ENCODE assay signal across 8 mouse cellular contexts in the genomic region with DNA sequence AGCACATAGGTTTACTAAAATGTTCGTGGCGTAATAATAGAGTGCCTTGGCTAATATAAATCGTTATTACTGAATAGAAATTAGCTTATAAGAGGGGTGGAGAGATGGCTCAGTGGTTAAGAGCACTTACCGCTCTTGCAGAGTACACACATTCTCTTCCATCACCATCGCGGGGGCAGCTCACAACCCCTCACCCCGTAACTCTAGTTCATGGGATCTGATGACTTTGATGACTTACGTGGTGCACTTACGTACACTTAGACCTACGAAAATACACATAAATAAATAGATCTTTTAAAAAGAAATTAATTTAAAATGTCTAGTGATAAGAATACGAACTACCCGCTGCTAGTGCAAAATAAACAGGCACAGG. TPM values are rescaled to one million over a fixed set of nuclear protein-coding genes. Genes with fewer than 3 reads are reported as not detected.
DNase-seq lines count a peak whose midpoint lies in the region; ATAC-seq and TF ChIP-seq lines count a peak whose summit lies in the region.

No protein-coding gene starts in this region.

- H3K4me1 ChIP-seq in E14TG2a.4 (replicated peaks; ENCODE audit: low read depth, low read length): peaks cover 22% of the 10 kb centered on the region
- no peaks in the 10 kb centered on the region; the same call in 1 of the 2 replicates for H3K4me1 ChIP-seq in hindbrain, postnatal 0 days (ENCODE audit: insufficient read depth, low read length)
- no peaks in the 10 kb centered on the region for H3K4me1 ChIP-seq in midbrain, embryonic 11.5 days (ENCODE audit: control insufficient read depth, insufficient read depth, low read length)

- TF ChIP-seq CTCF in E14TG2a.4 (conservative IDR thresholded peaks at IDR 0.05; ENCODE audit: low read length): no peak
- no peak for TF ChIP-seq CTCF in hindbrain, postnatal 0 days (IDR thresholded peaks at IDR 0.05; ENCODE audit: low read depth)

- peak overlapping the region; percentile 69; the same call in 1 of the 2 replicates for H3K9ac ChIP-seq in hindbrain, postnatal 0 days (replicated peaks; ENCODE audit: low read length)
- H3K9ac ChIP-seq in midbrain, embryonic 11.5 days (ENCODE audit: low read length): peak overlapping the region; percentile 88; the same call in 1 of the 2 replicates

- WGBS in hindbrain, postnatal 0 days: 41% methylated on average over 12 of the region's 12 CpGs
- 49% methylated on average over 12 of the region's 12 CpGs for WGBS in midbrain, embryonic 11.5 days

- peak overlapping the region; percentile 67 for H3K4me2 ChIP-seq in hindbrain, postnatal 0 days (ENCODE audit: low read depth, low read length)
- peak overlapping the region; percentile 60 for H3K4me2 ChIP-seq in midbrain, embryonic 11.5 days

- H3K27me3 ChIP-seq in E14TG2a.4 (ENCODE audit: insufficient read depth, low read length): peaks cover 16% of the 10 kb centered on the region
- no peaks in the 10 kb centered on the region for H3K27me3 ChIP-seq in hindbrain, postnatal 0 days (ENCODE audit: insufficient read depth, low read length)
- no peaks in the 10 kb centered on the region for H3K27me3 ChIP-seq in midbrain, embryonic 11.5 days (ENCODE audit: control insufficient read depth, insufficient read depth, low read length)

- no peak for ATAC-seq in hindbrain, postnatal 0 days
- peak; percentile 22; the same call in 1 of the 2 replicates for ATAC-seq in midbrain, embryonic 11.5 days (ENCODE audit: low FRiP score)

- no peaks in the 10 kb centered on the region for H3K9me3 ChIP-seq in E14TG2a.4 (ENCODE audit: low read length)
- no peaks in the 10 kb centered on the region for H3K9me3 ChIP-seq in hindbrain, postnatal 0 days (ENCODE audit: low read length)
- no peaks in the 10 kb centered on the region for H3K9me3 ChIP-seq in midbrain, embryonic 11.5 days (ENCODE audit: control insufficient read depth, low read length)

- no peaks in the 10 kb centered on the region for H3K36me3 ChIP-seq in E14TG2a.4 (ENCODE audit: insufficient read depth, low read length)
- H3K36me3 ChIP-seq in hindbrain, postnatal 0 days (ENCODE audit: insufficient read depth, low read length): no peaks in the 10 kb centered on the region
- no peaks in the 10 kb centered on the region for H3K36me3 ChIP-seq in midbrain, embryonic 11.5 days (ENCODE audit: control insufficient read depth, insufficient read depth, low read length)

- DNase-seq in heart, adult 11 months: peak; percentile 80
- no peak for DNase-seq in heart, postnatal 36 days
- peak; percentile 8 for DNase-seq in embryo, embryonic 11 days
- peak; percentile 12 for DNase-seq in hindbrain, postnatal 0 days (ENCODE audit: low spot score)
- no peak for DNase-seq in midbrain, embryonic 11.5 days (ENCODE audit: low spot score, missing footprints)
- DNase-seq in spleen, postnatal 10 days (ENCODE audit: low spot score in 2 of 2): no peak
- no peak for DNase-seq in left cerebral cortex, adult 8-10 months (ENCODE audit: low spot score in 2 of 2)

- peak overlapping the region; percentile 94; the same call in 1 of the 2 replicates for H3K27ac ChIP-seq in hindbrain, postnatal 0 days
- no peak overlapping the region for H3K27ac ChIP-seq in midbrain, embryonic 11.5 days (ENCODE audit: low read depth, low read length)

- peak overlapping the region; percentile 91 for H3K4me3 ChIP-seq in E14TG2a.4 (replicated peaks; ENCODE audit: low read length)
- H3K4me3 ChIP-seq in hindbrain, postnatal 0 days (ENCODE audit: low read length): peak overlapping the region; percentile 56
- H3K4me3 ChIP-seq in midbrain, embryonic 11.5 days (ENCODE audit: low read depth, low read length): peak overlapping the region; percentile 63

- intact Hi-C loops in heart, postnatal 36 days (cut with DNase I): loop anchor here (5.0 kb wide), 1 partner anchor 137 kb away; the partner anchor contains the start of gene Chd1

RNA-seq across cellular contexts. Expression of gene Prdm9, which starts 0.8 kb away (rescaled TPM):
- total RNA-seq in heart, postnatal 36 days (2021): 1 to 10 TPM; 1.7 to 1.8 TPM
- total RNA-seq in hindbrain, postnatal 0 days (2014; rRNA removed): 0.94 and 1.2 TPM in 2 replicates
- 0.76 and 1.2 TPM in 2 replicates for polyA plus RNA-seq in hindbrain, postnatal 0 days (2015; fragmentation: Nextera tagmentation; extraction: Ambion mirVana)
- 0.66 and 2.0 TPM in 2 replicates for polyA plus RNA-seq in midbrain, embryonic 11.5 days (2014; fragmentation: Nextera tagmentation; extraction: Ambion mirVana)
- total RNA-seq in left cerebral cortex, adult 8-10 months (2022): 1 to 10 TPM; 1.8 to 3.6 (median 2.9) TPM

RNA-seq across cellular contexts. Expression of gene Pdcd2, which starts 37.8 kb away (rescaled TPM):
- 10 to 100 TPM; 14.8 to 19.7 TPM for total RNA-seq in heart, postnatal 36 days (2021)
- total RNA-seq in hindbrain, postnatal 0 days (2014; rRNA removed): 51.5 and 68.4 TPM in 2 replicates
- 48.7 and 49.2 TPM in 2 replicates for polyA plus RNA-seq in hindbrain, postnatal 0 days (2015; fragmentation: Nextera tagmentation; extraction: Ambion mirVana)
- 65.8 and 71.9 TPM in 2 replicates for polyA plus RNA-seq in midbrain, embryonic 11.5 days (2014; fragmentation: Nextera tagmentation; extraction: Ambion mirVana)
- 10 to 100 TPM; 14.9 to 28.9 (median 23.8) TPM for total RNA-seq in left cerebral cortex, adult 8-10 months (2022)

Comparison
In these comparisons a context has a peak if more than half of its experiments do, and no peak if none do; other contexts are left out.
1. DNase-seq: peak in heart, adult 11 months (single experiment), embryo, embryonic 11 days (single experiment) and hindbrain, postnatal 0 days (single experiment); none in heart, postnatal 36 days (0 of 2), midbrain, embryonic 11.5 days (single experiment), spleen, postnatal 10 days (0 of 2) and left cerebral cortex, adult 8-10 months (0 of 2).
2. Peak in every context shown above with its lines, with median percentiles within 50 percentile points of each other: H3K4me3 ChIP-seq.